ENCODE assay signal across 8 mouse cellular contexts in genomic region chr5:118459391-118459792, GRCm38 (mm10).
DNase-seq lines count a peak whose midpoint lies in the region; ATAC-seq lines count a peak whose summit lies in the region.

No protein-coding gene starts in this region.

- peak overlapping the region; percentile 77; the same call in 1 of the 2 replicates for H3K27ac ChIP-seq in kidney, embryonic 14.5 days (ENCODE audit: low read depth, low read length)
- H3K27ac ChIP-seq in embryonic facial prominence, embryonic 10.5 days (replicated peaks), result peak overlapping the region; percentile 83
- no peak overlapping the region for H3K27ac ChIP-seq in liver, embryonic 15.5 days (replicated peaks)
- H3K27ac ChIP-seq in neural tube, embryonic 13.5 days (replicated peaks), result peak overlapping the region; percentile 64

- DNase-seq in kidney, adult 11 months, result no peak
- peak; percentile 72 for DNase-seq in embryonic facial prominence, embryonic 10.5 days (ENCODE audit: low spot score)
- DNase-seq in heart, postnatal 10 days, result peak; percentile 36 to 50
- DNase-seq in left cerebral cortex, adult 8-10 months (ENCODE audit: low spot score in 2 of 2), result no peak
- DNase-seq in gastrocnemius, adult 18-20 months (ENCODE audit: low spot score), result no peak

- peak overlapping the region; percentile 57 for H3K4me2 ChIP-seq in kidney, embryonic 14.5 days (replicated peaks; ENCODE audit: low read depth, low read length)
- peak overlapping the region; percentile 48 for H3K4me2 ChIP-seq in liver, embryonic 15.5 days
- peak overlapping the region; percentile 57 for H3K4me2 ChIP-seq in neural tube, embryonic 13.5 days

- intact Hi-C loops in heart, postnatal 10 days (cut with DNase I), result no loop called here

- H3K27me3 ChIP-seq in kidney, embryonic 14.5 days (ENCODE audit: control insufficient read depth, insufficient read depth, low read length), result no peaks in the 10 kb centered on the region
- peaks cover 61% of the 10 kb centered on the region for H3K27me3 ChIP-seq in embryonic facial prominence, embryonic 10.5 days (replicated peaks; ENCODE audit: low read depth, poor library complexity, severe bottlenecking)
- H3K27me3 ChIP-seq in liver, embryonic 15.5 days, result peaks cover 96% of the 10 kb centered on the region
- peaks cover 6% of the 10 kb centered on the region; the same call in 1 of the 2 replicates for H3K27me3 ChIP-seq in neural tube, embryonic 13.5 days

- 2% methylated on average over 12 of the region's 12 CpGs for WGBS in kidney, embryonic 14.5 days
- under 1% methylated on average over 12 of the region's 12 CpGs for WGBS in embryonic facial prominence, embryonic 10.5 days
- 12% methylated on average over 12 of the region's 12 CpGs for WGBS in liver, embryonic 15.5 days (ENCODE audit: insufficient replicate concordance)
- WGBS in neural tube, embryonic 13.5 days, result 0% methylated on average over 12 of the region's 12 CpGs

- H3K9me3 ChIP-seq in kidney, embryonic 14.5 days (ENCODE audit: control insufficient read depth, low read length), result no peaks in the 10 kb centered on the region
- no peaks in the 10 kb centered on the region for H3K9me3 ChIP-seq in embryonic facial prominence, embryonic 10.5 days
- H3K9me3 ChIP-seq in liver, embryonic 15.5 days (replicated peaks), result no peaks in the 10 kb centered on the region
- no peaks in the 10 kb centered on the region for H3K9me3 ChIP-seq in neural tube, embryonic 13.5 days

- peak overlapping the region; percentile 25; the same call in 1 of the 2 replicates for H3K9ac ChIP-seq in kidney, embryonic 14.5 days (ENCODE audit: low read depth, low read length)
- H3K9ac ChIP-seq in liver, embryonic 15.5 days, result 0 out of 2 replicates have a peak overlapping the region, but pooled peaks have one; percentile 26
- H3K9ac ChIP-seq in neural tube, embryonic 13.5 days, result peak overlapping the region; percentile 53

- H3K4me1 ChIP-seq in kidney, embryonic 14.5 days (ENCODE audit: control insufficient read depth, insufficient read depth, low read length), result peaks cover 11% of the 10 kb centered on the region; the same call in 1 of the 2 replicates
- H3K4me1 ChIP-seq in embryonic facial prominence, embryonic 10.5 days, result peaks cover 55% of the 10 kb centered on the region
- peaks cover 23% of the 10 kb centered on the region for H3K4me1 ChIP-seq in liver, embryonic 15.5 days (replicated peaks)
- peaks cover 14% of the 10 kb centered on the region for H3K4me1 ChIP-seq in neural tube, embryonic 13.5 days (replicated peaks)

- peak overlapping the region; percentile 27 for H3K4me3 ChIP-seq in kidney, embryonic 14.5 days (ENCODE audit: low read length)
- peak overlapping the region; percentile 54 for H3K4me3 ChIP-seq in embryonic facial prominence, embryonic 10.5 days
- H3K4me3 ChIP-seq in liver, embryonic 15.5 days (replicated peaks), result peak overlapping the region; percentile 9; the same call in 1 of the 2 replicates
- peak overlapping the region; percentile 25 for H3K4me3 ChIP-seq in neural tube, embryonic 13.5 days

- H3K36me3 ChIP-seq in kidney, embryonic 14.5 days (ENCODE audit: control insufficient read depth, insufficient read depth, low read length), result no peaks in the 10 kb centered on the region
- H3K36me3 ChIP-seq in embryonic facial prominence, embryonic 10.5 days (replicated peaks), result no peaks in the 10 kb centered on the region
- H3K36me3 ChIP-seq in liver, embryonic 15.5 days (replicated peaks), result no peaks in the 10 kb centered on the region
- no peaks in the 10 kb centered on the region for H3K36me3 ChIP-seq in neural tube, embryonic 13.5 days

- ATAC-seq in kidney, embryonic 14.5 days (ENCODE audit: low FRiP score, low TSS enrichment), result peak; percentile 84
- no peak for ATAC-seq in liver, embryonic 15.5 days (ENCODE audit: insufficient read depth)
- peak; percentile 78 for ATAC-seq in neural tube, embryonic 13.5 days (ENCODE audit: low read depth)

Comparison
In these comparisons a context has a peak if more than half of its experiments do, and no peak if none do; other contexts are left out.
1. DNase-seq: peak in embryonic facial prominence, embryonic 10.5 days (single experiment) and heart, postnatal 10 days (2 of 2); none in kidney, adult 11 months (single experiment), left cerebral cortex, adult 8-10 months (0 of 2) and gastrocnemius, adult 18-20 months (single experiment).
2. Peak in every context shown above with its lines, with median percentiles within 50 percentile points of each other: H3K4me2 ChIP-seq, H3K4me3 ChIP-seq and H3K9ac ChIP-seq.